ENCODE assay signal across 7 mouse cellular contexts in the genomic region with DNA sequence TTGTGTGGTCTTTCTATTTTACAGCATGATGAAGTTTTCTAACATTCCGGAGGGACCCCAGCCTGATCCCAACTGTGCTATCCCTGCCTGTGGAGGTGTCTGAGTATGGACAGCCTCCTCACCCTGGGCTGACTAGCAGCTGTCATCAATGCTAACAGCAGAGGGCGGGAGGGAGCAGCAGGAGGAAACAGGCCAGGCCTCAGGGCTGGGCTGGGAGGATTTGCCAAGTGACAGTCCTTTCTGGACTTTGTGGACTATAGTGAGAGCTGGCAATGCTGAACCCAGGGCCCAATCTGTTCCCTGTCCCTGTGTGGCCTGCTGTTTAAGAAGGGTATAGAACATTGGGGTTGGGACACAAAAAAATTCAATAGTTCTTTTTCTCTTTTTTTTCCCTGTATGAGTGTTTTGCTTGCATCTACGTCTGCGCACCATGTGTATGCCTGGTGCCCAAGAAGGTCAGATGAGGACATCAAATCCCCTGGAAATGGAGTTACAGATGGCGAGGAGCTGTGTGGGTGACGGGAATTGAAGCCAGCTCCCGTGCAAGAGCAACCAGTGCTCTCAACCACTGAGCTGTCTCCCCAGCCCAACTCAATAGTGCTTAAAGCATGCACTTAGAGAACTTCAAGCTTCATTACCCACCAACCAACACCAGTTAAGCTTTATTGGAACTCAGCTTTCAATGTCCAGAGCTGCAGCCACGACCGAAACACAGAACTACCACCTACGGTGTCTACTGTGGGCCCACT.
DNase-seq lines count a peak whose midpoint lies in the region; ATAC-seq lines count a peak whose summit lies in the region.

No protein-coding gene starts in this region.

- no peak overlapping the region for H3K4me2 ChIP-seq in kidney, embryonic 14.5 days (replicated peaks; ENCODE audit: low read depth, low read length)
- H3K4me2 ChIP-seq in limb, embryonic 13.5 days (replicated peaks), result no peak overlapping the region
- H3K4me2 ChIP-seq in midbrain, embryonic 15.5 days, result no peak overlapping the region

- H3K9me3 ChIP-seq in kidney, embryonic 14.5 days (ENCODE audit: control insufficient read depth, low read length), result no peaks in the 10 kb centered on the region
- no peaks in the 10 kb centered on the region for H3K9me3 ChIP-seq in limb, embryonic 13.5 days
- H3K9me3 ChIP-seq in midbrain, embryonic 15.5 days, result no peaks in the 10 kb centered on the region

- H3K4me3 ChIP-seq in kidney, embryonic 14.5 days (ENCODE audit: low read length), result no peak overlapping the region
- no peak overlapping the region for H3K4me3 ChIP-seq in limb, embryonic 13.5 days
- H3K4me3 ChIP-seq in midbrain, embryonic 15.5 days, result no peak overlapping the region

- no peak overlapping the region; the same call in 1 of the 2 replicates for H3K27ac ChIP-seq in kidney, embryonic 14.5 days (ENCODE audit: low read depth, low read length)
- H3K27ac ChIP-seq in limb, embryonic 13.5 days, result no peak overlapping the region; the same call in 1 of the 2 replicates
- 0 out of 2 replicates have a peak overlapping the region, but pooled peaks have one; percentile 8 for H3K27ac ChIP-seq in midbrain, embryonic 15.5 days

- 0 out of 2 replicates have a peak, but pooled peaks cover 3% of the 10 kb centered on the region for H3K4me1 ChIP-seq in kidney, embryonic 14.5 days (ENCODE audit: control insufficient read depth, insufficient read depth, low read length)
- peaks cover 21% of the 10 kb centered on the region for H3K4me1 ChIP-seq in limb, embryonic 13.5 days
- H3K4me1 ChIP-seq in midbrain, embryonic 15.5 days, result 0 out of 2 replicates have a peak, but pooled peaks cover 13% of the 10 kb centered on the region

- peak; percentile 79 for ATAC-seq in kidney, embryonic 14.5 days (ENCODE audit: low FRiP score, low TSS enrichment)
- 0 out of 2 replicates have a peak, but pooled peaks have one; percentile 55 for ATAC-seq in limb, embryonic 13.5 days (ENCODE audit: low FRiP score, low read depth)
- ATAC-seq in midbrain, embryonic 15.5 days (replicated peaks), result 0 out of 2 replicates have a peak, but pooled peaks have one; percentile 52

- no peaks in the 10 kb centered on the region for H3K27me3 ChIP-seq in kidney, embryonic 14.5 days (ENCODE audit: control insufficient read depth, insufficient read depth, low read length)
- no peaks in the 10 kb centered on the region for H3K27me3 ChIP-seq in limb, embryonic 13.5 days
- H3K27me3 ChIP-seq in midbrain, embryonic 15.5 days (replicated peaks), result no peaks in the 10 kb centered on the region

- H3K9ac ChIP-seq in kidney, embryonic 14.5 days (ENCODE audit: low read depth, low read length), result no peak overlapping the region
- H3K9ac ChIP-seq in limb, embryonic 13.5 days, result no peak overlapping the region
- H3K9ac ChIP-seq in midbrain, embryonic 15.5 days, result no peak overlapping the region

- peaks cover 94% of the 10 kb centered on the region for H3K36me3 ChIP-seq in kidney, embryonic 14.5 days (ENCODE audit: control insufficient read depth, insufficient read depth, low read length)
- peaks cover 92% of the 10 kb centered on the region for H3K36me3 ChIP-seq in limb, embryonic 13.5 days
- peaks cover 18% of the 10 kb centered on the region; the same call in 1 of the 2 replicates for H3K36me3 ChIP-seq in midbrain, embryonic 15.5 days (replicated peaks)

- DNase-seq in adrenal gland, postnatal 10 days, result peak; percentile 91
- peak; percentile 62 for DNase-seq in embryo, embryonic 9.5 days (ENCODE audit: extremely low spot score)
- DNase-seq in heart, adult 18-20 months, result peak; percentile 90 to 95
- DNase-seq in spleen, postnatal 14 days (ENCODE audit: low spot score in 2 of 2), result peak; percentile 17 to 55

- 55% methylated on average over 10 of the region's 10 CpGs for WGBS in kidney, embryonic 14.5 days
- WGBS in limb, embryonic 13.5 days, result 60% methylated on average over 10 of the region's 10 CpGs
- WGBS in midbrain, embryonic 15.5 days, result 67% methylated on average over 10 of the region's 10 CpGs

Comparison
In these comparisons a context has a peak if more than half of its experiments do, and no peak if none do; other contexts are left out.
1. DNase-seq: peak in every context shown above with its lines; median percentile 92 in heart, adult 18-20 months; 91 in adrenal gland, postnatal 10 days; 62 in embryo, embryonic 9.5 days; 36 in spleen, postnatal 14 days.